Mouse (Mus musculus) bone marrow, adult 2 months (tissue): ENCODE results near the gene Suv39h1.

Source experiments
- CTCF ChIP-seq: fragments of 200-500 bp; IDR thresholded peaks from 2 replicates; pipeline ENCODE4 v1.5.1; 2011; ENCODE audit warnings: low read length, control low read depth; ENCODE audit not compliant: control insufficient read depth, insufficient read depth
- POLR2A ChIP-seq: fragments of 200-500 bp; IDR thresholded peaks from 2 replicates; pipeline ENCODE4 v1.6.1; 2011; ENCODE audit warnings: low read depth, mild to moderate bottlenecking, control low read depth, low read length, borderline replicate concordance; ENCODE audit not compliant: control insufficient read depth

DNA sequence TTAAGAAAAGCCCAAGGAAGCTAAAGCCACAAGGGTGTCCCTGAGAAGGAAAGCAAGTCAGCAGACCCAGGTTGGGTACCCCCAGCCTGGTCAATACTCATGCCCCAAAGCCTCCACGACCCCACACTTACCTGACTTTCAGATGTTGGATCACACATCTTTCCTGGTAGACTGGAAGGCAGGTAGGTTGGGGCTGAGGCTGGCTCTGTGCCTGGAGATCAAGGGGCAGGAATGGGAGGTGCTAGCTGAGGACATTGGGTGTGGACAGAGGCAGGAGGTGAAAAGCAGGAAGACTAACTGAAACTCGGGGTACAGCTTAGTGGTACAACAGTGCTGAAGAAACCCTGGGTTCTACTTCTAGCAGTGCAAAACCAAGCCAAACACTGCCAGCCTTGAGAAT, 56.3 kb downstream of the Suv39h1 start, which contains the start of gene Glod5:
- TF ChIP-seq CTCF (no peak), POLR2A (no peak)
